Mouse (Mus musculus) limb, embryonic 13.5 days (tissue): Measurements from ENCODE around the gene Daam2. TPM values are rescaled to one million over a fixed set of nuclear protein-coding genes. Genes with fewer than 3 reads are reported as not detected.
"Not testable (repeated sequence)": the region's sequence is repeated elsewhere in the genome, so short reads cannot be mapped to it uniquely, and the experiment has no call there.

Experiments
- ATAC-seq: fragments of 200-750 bp; cut with Nextera tagmentation; 2 replicates; pipeline ENCODE4 v1.8.0; 2017; ENCODE audit warnings: low read depth, moderate number of reproducible peaks, moderate TSS enrichment; ENCODE audit not compliant: low FRiP score
- H3K27ac ChIP-seq: fragments of 300-500 bp; sonication (generic); 2 replicates; pipeline ENCODE4 v1.5.1; 2015; ENCODE audit warnings: inconsistent platforms, mild to moderate bottlenecking, moderate library complexity
- H3K27me3 ChIP-seq: fragments of 300-500 bp; sonication (generic); 2 replicates; pipeline ENCODE4 v1.6.1; 2015; ENCODE audit warnings: mild to moderate bottlenecking, inconsistent platforms
- H3K36me3 ChIP-seq: fragments of 300-500 bp; sonication (generic); 2 replicates; pipeline ENCODE4 v1.6.1; 2015; ENCODE audit warnings: inconsistent platforms, mild to moderate bottlenecking, moderate library complexity
- H3K4me1 ChIP-seq: fragments of 300-500 bp; sonication (generic); 2 replicates; pipeline ENCODE4 v1.6.1; 2015; ENCODE audit warnings: inconsistent platforms
- H3K4me2 ChIP-seq: fragments of 300-500 bp; sonication (generic); replicated peaks from 2 replicates; pipeline ENCODE4 v1.6.1; 2015; ENCODE audit warnings: inconsistent platforms, mild to moderate bottlenecking, moderate library complexity
- H3K4me3 ChIP-seq: fragments of 300-500 bp; sonication (generic); 2 replicates; pipeline ENCODE4 v1.5.1; 2015; ENCODE audit warnings: moderate library complexity, mild to moderate bottlenecking, inconsistent platforms
- H3K9ac ChIP-seq: fragments of 300-500 bp; sonication (generic); 2 replicates; pipeline ENCODE4 v1.6.1; 2015; ENCODE audit warnings: mild to moderate bottlenecking, inconsistent platforms
- H3K9me3 ChIP-seq: fragments of 300-500 bp; sonication (generic); 2 replicates; pipeline ENCODE4 v1.6.1; 2016; ENCODE audit warnings: inconsistent platforms
- WGBS: fragments of 180-500 bp; shearing (Covaris S2); methylation state at CpG from one replicate; pipeline ENCODE4 v1.1.7; 2015; 5-methylcytosine and 5-hydroxymethylcytosine counted together
- polyA plus RNA-seq: library from polyadenylated mRNA; unstranded; fragments of >200 nt; fragmentation: Nextera tagmentation; extraction: Ambion mirVana; gene quantifications from 2 replicates; pipeline ENCODE4 v1.2.1, GENCODE M21; 2015

The Daam2 gene
- polyA plus RNA-seq, 1 experiment from 2014 or later = 14.7 TPM

DNA sequence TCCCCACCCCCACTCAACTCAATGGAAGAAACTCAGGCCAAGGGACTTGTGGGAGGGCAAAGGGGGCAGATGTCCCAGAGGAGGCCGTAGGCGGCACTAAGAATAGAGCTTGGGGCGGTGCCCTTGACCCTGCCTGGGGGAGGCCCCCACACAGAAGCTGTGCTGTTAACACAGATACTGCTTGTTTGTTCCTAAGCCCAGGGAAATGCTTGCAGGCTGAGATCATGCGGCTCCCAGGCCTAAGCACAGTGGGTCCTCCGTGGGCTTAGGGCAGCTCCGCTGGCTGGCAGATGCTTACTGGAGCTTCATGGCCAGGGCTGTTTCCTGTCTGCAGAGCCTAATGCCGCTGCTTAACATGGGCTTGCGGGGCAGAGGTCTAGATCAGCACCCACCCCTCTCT is 91.5 kb downstream of the Daam2 start:
- ATAC-seq = peak; percentile 72; the same call in 1 of the 2 replicates
- H3K27me3 ChIP-seq = no peaks in the 10 kb centered on the region
- peaks cover 8% of the 10 kb centered on the region for H3K4me1 ChIP-seq
- peaks cover 72% of the 10 kb centered on the region for H3K36me3 ChIP-seq
- no peaks in the 10 kb centered on the region; the same call in 1 of the 2 replicates for H3K9me3 ChIP-seq
- H3K4me2 ChIP-seq = no peak overlapping the region
- 62% methylated on average over 8 of the region's 8 CpGs for WGBS
- no peak overlapping the region for H3K9ac ChIP-seq
- H3K27ac ChIP-seq = peak overlapping the region; percentile 33; the same call in 1 of the 2 replicates
- no peak overlapping the region for H3K4me3 ChIP-seq

DNA sequence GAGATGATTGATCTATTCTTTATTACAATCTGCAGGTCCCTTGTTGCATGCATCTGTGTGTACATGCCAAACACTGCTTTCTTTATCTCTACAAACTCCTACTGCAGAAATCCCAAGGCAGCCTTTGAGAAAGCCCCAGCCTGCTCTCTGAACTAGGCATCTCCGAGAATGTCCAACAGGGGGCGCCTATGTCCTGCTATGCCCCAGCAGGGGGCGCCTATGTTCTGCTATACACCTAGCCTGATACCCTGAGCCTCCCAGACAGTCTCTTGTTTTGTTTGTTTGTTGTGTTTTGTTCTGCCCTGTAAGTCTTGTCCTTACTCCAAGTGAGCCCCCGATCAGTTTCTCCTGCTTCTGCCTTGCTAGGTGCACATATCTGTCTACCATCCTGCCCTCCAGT is 95.9 kb downstream of the Daam2 start:
- H3K4me2 ChIP-seq = no peak overlapping the region
- no peak for ATAC-seq
- H3K27me3 ChIP-seq = no peaks in the 10 kb centered on the region
- H3K27ac ChIP-seq = no peak overlapping the region
- H3K4me3 ChIP-seq = no peak overlapping the region
- peaks cover 8% of the 10 kb centered on the region for H3K4me1 ChIP-seq
- H3K36me3 ChIP-seq = peaks cover 77% of the 10 kb centered on the region
- whole genome bisulfite sequencing = 33% methylated on average over 4 of the region's 4 CpGs
- no peak overlapping the region for H3K9ac ChIP-seq
- no peaks in the 10 kb centered on the region; the same call in 1 of the 2 replicates for H3K9me3 ChIP-seq

DNA sequence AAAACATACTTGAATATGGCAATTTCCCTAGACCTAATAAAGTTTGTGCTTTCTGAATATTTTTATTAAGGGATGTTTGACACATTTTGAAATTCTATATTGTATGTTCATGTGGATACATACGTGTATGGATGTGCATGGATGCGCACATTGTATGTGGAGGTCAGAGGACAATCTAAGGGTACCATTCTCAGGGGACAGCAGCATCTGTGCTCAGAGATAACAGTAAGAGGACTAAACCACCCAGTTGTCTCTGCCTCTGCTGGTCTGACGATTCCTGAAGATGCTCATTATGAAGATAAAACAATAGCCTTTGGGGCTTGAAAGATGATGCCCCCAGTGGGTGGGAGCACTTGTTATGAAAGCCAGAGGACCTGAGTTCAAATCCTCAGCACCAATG is 99.3 kb downstream of the Daam2 start:
- ATAC-seq = no peak
- no peaks in the 10 kb centered on the region for H3K9me3 ChIP-seq
- no peaks in the 10 kb centered on the region for H3K27me3 ChIP-seq
- H3K36me3 ChIP-seq = peaks cover 85% of the 10 kb centered on the region
- 89% methylated on average over 3 of the region's 3 CpGs for WGBS
- no peaks in the 10 kb centered on the region for H3K4me1 ChIP-seq
- H3K9ac ChIP-seq = no peak overlapping the region
- no peak overlapping the region for H3K4me3 ChIP-seq
- H3K27ac ChIP-seq = no peak overlapping the region
- no peak overlapping the region for H3K4me2 ChIP-seq

DNA sequence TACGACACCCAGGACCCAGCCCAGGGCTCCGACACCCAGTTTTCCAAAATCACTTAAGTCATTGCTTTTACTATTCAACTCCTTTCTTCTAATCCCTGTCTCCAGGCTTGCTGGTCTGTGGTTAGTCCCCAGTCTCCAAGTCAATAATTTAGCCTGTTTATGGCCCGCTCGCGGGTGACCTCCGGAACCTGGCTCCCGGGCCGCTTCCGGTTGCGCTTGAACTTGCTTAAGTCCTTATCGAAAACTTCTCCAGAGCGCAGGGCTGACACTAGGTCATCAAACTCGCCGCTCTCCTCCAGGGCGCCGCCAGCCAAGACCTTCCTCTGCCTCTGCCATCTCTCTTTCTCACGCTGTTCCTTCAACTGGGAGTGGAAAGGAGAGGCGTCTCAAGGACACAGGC is 105.8 kb downstream of the Daam2 start:
- no peaks in the 10 kb centered on the region for H3K4me1 ChIP-seq
- no peak overlapping the region for H3K4me3 ChIP-seq
- ATAC-seq = no peak
- no peak overlapping the region for H3K4me2 ChIP-seq
- H3K9me3 ChIP-seq = no peaks in the 10 kb centered on the region
- H3K27me3 ChIP-seq = no peaks in the 10 kb centered on the region
- H3K27ac ChIP-seq = no peak overlapping the region
- 90% methylated on average over 18 of the region's 18 CpGs for WGBS
- H3K36me3 ChIP-seq = peaks cover 97% of the 10 kb centered on the region
- H3K9ac ChIP-seq = no peak overlapping the region

DNA sequence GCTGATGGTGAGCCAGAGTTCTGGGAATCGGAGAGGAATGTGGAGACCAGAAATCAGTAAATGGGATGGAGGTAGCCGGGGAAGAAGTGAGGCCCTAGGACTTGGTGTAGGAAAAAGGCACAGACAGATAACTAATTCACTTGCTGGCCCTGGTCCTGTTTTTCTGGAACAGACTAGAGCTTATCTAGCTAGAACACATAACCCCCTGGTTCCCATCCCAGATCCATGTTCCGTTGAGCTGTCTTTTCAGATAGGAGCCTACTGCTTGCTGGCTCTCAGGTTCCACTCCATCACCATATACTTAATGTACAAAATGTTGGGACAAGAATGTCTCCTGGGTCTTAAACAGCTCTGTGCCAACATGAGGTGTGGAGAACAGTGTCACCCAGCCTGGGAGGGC is 106.3 kb downstream of the Daam2 start:
- no peaks in the 10 kb centered on the region for H3K9me3 ChIP-seq
- H3K9ac ChIP-seq = no peak overlapping the region
- no peak overlapping the region for H3K4me2 ChIP-seq

DNA sequence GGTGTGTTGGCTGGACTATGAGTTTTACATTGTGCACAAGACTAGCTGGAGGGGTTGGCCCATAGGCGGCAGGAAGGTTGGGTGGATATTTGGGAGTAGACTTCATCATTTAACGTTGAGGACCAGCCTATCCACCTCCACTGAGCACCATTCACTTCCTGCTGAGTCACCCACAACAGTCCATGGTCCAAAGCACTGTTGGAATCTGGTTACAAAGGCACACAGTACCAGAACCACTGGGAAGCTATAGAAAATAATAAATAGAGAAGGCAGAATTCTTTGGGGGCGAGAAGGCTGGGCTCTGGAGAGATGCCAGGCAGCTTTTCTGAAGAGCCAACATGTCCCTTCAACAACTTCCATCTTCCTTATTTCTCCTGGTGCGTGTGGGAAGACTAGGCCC is 107.8 kb downstream of the Daam2 start:
- Histone ChIP-seq H3K27ac (no peak overlapping the region), H3K9me3 (no peaks in the 10 kb centered on the region), H3K36me3 (peaks cover 89% of the 10 kb centered on the region), H3K4me1 (no peaks in the 10 kb centered on the region), H3K9ac (no peak overlapping the region), H3K4me2 (no peak overlapping the region), H3K27me3 (no peaks in the 10 kb centered on the region), H3K4me3 (no peak overlapping the region)
- WGBS = 92% methylated on average over 4 of the region's 4 CpGs
- no peak for ATAC-seq

More for the DNA sequence above, 106.3 kb downstream of the Daam2 start:
- H3K27ac ChIP-seq = no peak overlapping the region
- no peak for ATAC-seq
- no peaks in the 10 kb centered on the region for H3K4me1 ChIP-seq
- WGBS = 99% methylated on average over 3 of the region's 3 CpGs
- H3K4me3 ChIP-seq = no peak overlapping the region
- H3K27me3 ChIP-seq = no peaks in the 10 kb centered on the region
- H3K36me3 ChIP-seq = peaks cover 93% of the 10 kb centered on the region

DNA sequence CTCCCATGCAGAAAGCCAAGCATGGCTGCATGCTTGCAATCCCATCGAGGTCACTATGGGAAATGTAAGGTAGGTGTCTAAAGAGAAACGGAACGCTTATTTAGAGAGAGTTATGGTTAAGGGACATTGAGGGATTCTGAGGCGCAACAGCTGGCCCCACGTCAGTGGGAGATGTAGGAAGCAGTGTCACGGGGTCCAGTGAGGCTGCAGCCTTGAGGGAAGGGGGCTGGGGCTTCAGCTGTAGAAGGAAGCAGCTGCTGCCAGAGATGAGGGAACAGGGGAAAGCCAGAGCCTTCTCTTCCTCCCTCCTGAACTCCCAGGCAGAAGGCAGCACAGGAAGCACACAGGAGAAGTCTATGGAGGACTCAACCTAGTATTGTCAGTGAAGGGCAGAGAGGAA is 113.2 kb downstream of the Daam2 start:
- Histone ChIP-seq H3K9ac (no peak overlapping the region), H3K4me1 (0 out of 2 replicates have a peak, but pooled peaks cover 4% of the 10 kb centered on the region), H3K27ac (peak overlapping the region; percentile 4; the same call in 1 of the 2 replicates), H3K9me3 (no peaks in the 10 kb centered on the region), H3K36me3 (peaks cover 60% of the 10 kb centered on the region), H3K4me2 (no peak overlapping the region), H3K4me3 (no peak overlapping the region), H3K27me3 (no peaks in the 10 kb centered on the region)
- ATAC-seq = no peak
- WGBS = 84% methylated on average over 6 of the region's 6 CpGs

DNA sequence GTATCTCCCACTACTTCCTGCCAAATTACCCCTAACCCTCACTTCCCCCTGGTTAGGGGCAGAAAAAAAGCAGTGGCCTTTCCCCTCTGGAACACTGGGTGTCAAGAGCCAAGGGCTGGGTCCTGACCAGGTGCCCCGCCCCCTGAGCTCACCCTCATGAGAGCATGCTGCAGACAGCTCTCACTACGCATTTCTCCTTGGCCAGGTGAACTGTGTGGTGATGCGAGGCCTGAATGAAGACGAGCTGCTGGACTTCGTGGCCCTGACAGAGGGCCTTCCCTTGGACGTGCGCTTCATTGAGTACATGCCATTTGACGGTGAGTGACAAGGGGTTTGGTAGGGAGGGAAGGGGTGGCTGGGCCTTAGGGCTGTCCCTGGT is 114.9 kb downstream of the Daam2 start:
- H3K9me3 ChIP-seq = no peaks in the 10 kb centered on the region
- 77% methylated on average over 8 of the region's 8 CpGs for WGBS
- H3K27me3 ChIP-seq = no peaks in the 10 kb centered on the region
- H3K27ac ChIP-seq = no peak overlapping the region
- no peak overlapping the region for H3K9ac ChIP-seq
- H3K4me2 ChIP-seq = no peak overlapping the region
- H3K36me3 ChIP-seq = peaks cover 43% of the 10 kb centered on the region
- ATAC-seq = no peak
- H3K4me3 ChIP-seq = no peak overlapping the region
- 0 out of 2 replicates have a peak, but pooled peaks cover 4% of the 10 kb centered on the region for H3K4me1 ChIP-seq

DNA sequence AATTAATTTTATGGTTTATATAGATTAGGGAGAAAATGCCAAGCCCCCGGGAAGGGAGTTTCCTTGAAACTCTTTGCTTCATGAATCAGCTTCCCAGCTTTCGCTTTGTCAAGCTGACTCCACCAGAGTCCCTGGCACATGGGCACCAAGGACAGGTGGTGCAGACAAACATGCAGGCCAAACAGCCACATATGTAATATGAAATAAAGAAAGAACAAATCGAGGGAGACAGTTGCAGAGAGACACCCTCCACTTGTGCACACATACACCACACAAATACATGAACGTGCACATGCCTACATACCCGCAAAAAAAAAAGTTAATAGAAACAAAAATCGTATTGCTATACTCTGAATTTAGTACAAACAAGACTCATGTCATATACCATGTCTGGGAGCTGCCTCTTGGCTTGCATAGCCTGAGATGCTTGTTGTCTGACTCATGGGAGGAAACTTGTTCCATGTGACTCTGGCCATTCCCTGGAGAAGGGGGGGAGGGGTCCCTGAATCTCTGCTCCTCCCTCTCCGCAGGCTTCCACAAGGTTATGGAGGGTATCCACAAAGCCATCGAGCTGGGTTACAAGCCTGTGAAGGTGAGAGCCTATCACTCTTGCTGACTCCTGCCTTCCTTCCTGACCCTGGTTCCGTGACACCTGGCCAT is 115.4 kb downstream of the Daam2 start:
- Histone ChIP-seq H3K4me1 (0 out of 2 replicates have a peak, but pooled peaks cover 4% of the 10 kb centered on the region), H3K4me2 (no peak overlapping the region), H3K27ac (no peak overlapping the region), H3K36me3 (peaks cover 39% of the 10 kb centered on the region), H3K27me3 (no peaks in the 10 kb centered on the region), H3K4me3 (no peak overlapping the region), H3K9ac (no peak overlapping the region), H3K9me3 (no peaks in the 10 kb centered on the region)
- WGBS = 47% methylated on average over 9 of the region's 9 CpGs
- peak; percentile 40; the same call in 1 of the 2 replicates for ATAC-seq

DNA sequence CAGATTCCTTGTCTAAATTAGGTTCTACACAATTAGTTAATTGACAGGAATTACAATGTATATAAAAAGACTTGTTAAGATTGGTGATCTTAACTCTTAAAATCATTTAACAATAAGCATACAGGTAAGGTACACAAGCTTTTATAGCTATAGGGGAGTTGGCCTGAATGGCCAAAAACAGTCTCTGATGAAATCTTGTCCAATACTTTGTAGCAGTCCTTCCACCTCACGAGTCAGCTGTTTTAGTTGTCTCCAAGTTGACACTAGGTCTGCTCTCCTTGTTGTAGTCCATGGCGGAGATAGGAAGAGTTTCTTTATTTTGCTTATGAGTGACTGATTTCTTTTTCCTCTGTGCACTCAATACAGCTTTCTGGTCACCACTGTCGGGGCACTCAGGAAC is 121.3 kb downstream of the Daam2 start:
- H3K36me3 ChIP-seq = peaks cover 29% of the 10 kb centered on the region
- H3K4me3 ChIP-seq, H3K27ac ChIP-seq, H3K4me1 ChIP-seq, H3K4me2 ChIP-seq, H3K9ac ChIP-seq, H3K27me3 ChIP-seq, H3K9me3 ChIP-seq, ATAC-seq: not testable (repeated sequence)
- WGBS = 39% methylated on average over 3 of the region's 3 CpGs

DNA sequence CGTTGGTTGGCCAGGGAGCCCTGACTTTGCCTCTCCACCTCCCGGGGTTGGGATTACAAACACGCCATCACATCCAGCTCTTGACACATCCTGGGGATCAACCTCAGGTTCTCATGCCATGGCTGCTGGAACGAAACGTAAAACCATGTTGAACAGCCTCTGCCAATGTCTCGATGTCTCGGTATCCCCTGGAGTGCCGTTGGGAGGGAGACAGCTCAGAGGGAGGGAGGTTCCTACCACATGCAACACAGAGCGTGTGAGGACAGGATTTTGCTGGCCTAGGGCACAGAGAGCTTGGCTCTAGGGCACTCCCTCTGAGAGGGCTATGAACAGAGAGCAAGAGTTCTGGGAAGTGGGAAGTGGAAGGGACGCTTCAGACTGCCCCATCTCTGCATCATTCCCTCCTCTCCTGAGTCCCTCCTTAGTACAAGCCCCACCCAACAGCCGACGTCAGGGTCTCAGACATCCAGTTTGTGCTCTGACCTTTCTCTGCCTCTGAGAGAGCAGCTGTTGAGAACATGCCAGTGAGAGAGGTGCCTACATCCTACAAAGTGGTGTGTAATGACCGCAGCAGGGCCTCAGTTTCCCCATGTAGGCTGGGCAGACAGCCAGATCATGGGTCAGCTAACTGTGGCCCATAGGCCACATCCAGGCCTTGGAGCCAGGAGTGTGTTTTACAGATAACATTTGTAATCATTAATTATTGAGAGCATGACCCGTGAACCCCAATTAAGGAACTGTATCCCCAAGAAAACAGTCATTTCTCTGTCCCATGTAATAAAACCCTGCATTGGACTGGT is 123.6 kb downstream of the Daam2 start:
- H3K4me1 ChIP-seq = no peaks in the 10 kb centered on the region
- H3K4me3 ChIP-seq = no peak overlapping the region
- WGBS = 67% methylated on average over 14 of the region's 14 CpGs
- no peak overlapping the region for H3K4me2 ChIP-seq
- no peaks in the 10 kb centered on the region; the same call in 1 of the 2 replicates for H3K9me3 ChIP-seq
- no peak for ATAC-seq
- H3K9ac ChIP-seq = no peak overlapping the region
- H3K27me3 ChIP-seq = no peaks in the 10 kb centered on the region
- H3K36me3 ChIP-seq = peaks cover 43% of the 10 kb centered on the region
- no peak overlapping the region for H3K27ac ChIP-seq

DNA sequence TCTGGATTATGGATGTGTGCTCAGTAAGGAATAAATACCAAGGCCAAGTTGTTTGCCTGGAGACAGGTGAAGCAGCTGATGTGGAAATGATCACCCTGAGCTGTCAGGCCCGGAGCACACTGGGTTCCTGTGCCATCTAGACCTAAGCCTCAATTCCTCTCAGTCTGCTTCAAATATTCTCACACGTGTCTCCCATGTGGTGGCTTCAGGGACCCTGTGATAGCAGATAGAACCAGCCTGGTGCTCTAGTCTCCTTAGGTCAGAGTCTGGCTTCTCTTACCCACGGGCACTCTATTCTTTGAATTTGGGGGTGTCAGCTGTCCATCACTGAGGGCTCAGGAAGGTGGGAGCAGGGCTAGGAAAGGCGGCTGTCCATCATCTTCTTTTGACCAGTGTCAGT is 124.4 kb downstream of the Daam2 start:
- no peak for ATAC-seq
- WGBS = 87% methylated on average over 4 of the region's 4 CpGs
- H3K9ac ChIP-seq = no peak overlapping the region
- no peak overlapping the region for H3K4me2 ChIP-seq
- H3K4me3 ChIP-seq = no peak overlapping the region
- no peaks in the 10 kb centered on the region for H3K27me3 ChIP-seq
- H3K27ac ChIP-seq = no peak overlapping the region
- H3K9me3 ChIP-seq = no peaks in the 10 kb centered on the region; the same call in 1 of the 2 replicates
- H3K36me3 ChIP-seq = peaks cover 51% of the 10 kb centered on the region
- no peaks in the 10 kb centered on the region for H3K4me1 ChIP-seq
